Mouse (Mus musculus) MEL (cell line): ENCODE measurements around the gene Ndufa11. TPM values are rescaled to one million over a fixed set of nuclear protein-coding genes. Genes with fewer than 3 reads are reported as not detected.

Experiments used
- DNase-seq: peaks from one replicate; pipeline ENCODE4 v3.0.0; 2011; ENCODE audit warnings: low read depth, low spot score
- H3K27ac ChIP-seq: 2 replicates; pipeline ENCODE4 v1.5.1; 2012; ENCODE audit warnings: low read depth, mild to moderate bottlenecking, control low read depth, low read length, moderate library complexity; ENCODE audit not compliant: control insufficient read depth
- H3K27me3 ChIP-seq, 2 experiments: fragments of 150-350 bp in 1 of 2; sonication (generic) in 1 of 2; 2 replicates each; pipeline ENCODE4 v1.6.1; 2012; ENCODE audit warnings: low read length in 2 of 2, mild to moderate bottlenecking in 2 of 2, improper control_type of control experiment in 1 of 2, moderate library complexity in 1 of 2; ENCODE audit not compliant: insufficient read depth in 2 of 2, control insufficient read depth in 1 of 2
- H3K36me3 ChIP-seq, 2 experiments: 2 replicates each; pipeline ENCODE4 v1.6.1; 2012 to 2014; ENCODE audit warnings: low read length in 2 of 2, improper control_type of control experiment in 1 of 2, inconsistent platforms in 1 of 2, mild to moderate bottlenecking in 1 of 2; ENCODE audit not compliant: insufficient read depth in 2 of 2, control insufficient read depth in 1 of 2
- H3K4me1 ChIP-seq, 2 experiments: fragments of 150-350 bp in 1 of 2; sonication (generic) in 1 of 2; 2 replicates each; pipeline ENCODE4 v1.6.1; 2012; ENCODE audit warnings: low read length in 2 of 2, improper control_type of control experiment in 1 of 2, mild to moderate bottlenecking in 1 of 2; ENCODE audit not compliant: insufficient read depth in 2 of 2, control insufficient read depth in 1 of 2
- H3K4me3 ChIP-seq, 2 experiments: fragments of 150-350 bp in 1 of 2; sonication (generic) in 1 of 2; 2 replicates each; pipeline ENCODE4 v1.5.1; 2012; ENCODE audit warnings: low read depth in 2 of 2, low read length in 2 of 2, mild to moderate bottlenecking in 2 of 2, moderate library complexity in 2 of 2, control low read depth in 1 of 2, improper control_type of control experiment in 1 of 2; ENCODE audit not compliant: control insufficient read depth in 1 of 2, insufficient read depth in 1 of 2
- H3K79me2 ChIP-seq: 2 replicates; pipeline ENCODE4 v1.6.1; 2012; ENCODE audit warnings: mild to moderate bottlenecking, low read length, moderate library complexity; ENCODE audit not compliant: control insufficient read depth, poor library complexity, insufficient read depth
- H3K9ac ChIP-seq: 2 replicates; pipeline ENCODE4 v1.6.1; 2012; ENCODE audit warnings: low read depth, mild to moderate bottlenecking, control low read depth, low read length, moderate library complexity; ENCODE audit not compliant: control insufficient read depth, poor library complexity, severe bottlenecking
- H3K9me3 ChIP-seq: fragments of 150-350 bp; sonication (generic); replicated peaks from 2 replicates; pipeline ENCODE4 v1.6.1; 2012; ENCODE audit warnings: mild to moderate bottlenecking, low read length, improper control_type of control experiment, moderate library complexity; ENCODE audit not compliant: insufficient read depth
- BHLHE40 ChIP-seq: IDR thresholded peaks from 2 replicates; pipeline ENCODE4 v1.6.1; 2012; ENCODE audit warnings: low read depth, mild to moderate bottlenecking, inconsistent platforms, low read length, improper control_type of control experiment, borderline replicate concordance
- CHD1 ChIP-seq: IDR thresholded peaks from 2 replicates; pipeline ENCODE4 v1.6.1; 2012; ENCODE audit warnings: low read depth, mild to moderate bottlenecking, inconsistent platforms, low read length, improper control_type of control experiment
- CHD2 ChIP-seq: IDR thresholded peaks from 2 replicates; pipeline ENCODE4 v1.6.1; 2011; ENCODE audit warnings: low read length, improper control_type of control experiment
- CTCF ChIP-seq, 3 experiments: IDR thresholded peaks in 2 of 3; conservative IDR thresholded peaks in 1 of 3; 2 replicates each; pipeline ENCODE4 v1.5.1; 2011 to 2012; ENCODE audit warnings: low read length in 3 of 3, low read depth in 2 of 3, mild to moderate bottlenecking in 2 of 3, improper control_type of control experiment in 1 of 3, inconsistent platforms in 1 of 3, mixed read lengths in 1 of 3, moderate library complexity in 1 of 3; ENCODE audit not compliant: control insufficient read depth in 1 of 3, insufficient read depth in 1 of 3, poor library complexity in 1 of 3, severe bottlenecking in 1 of 3
- ELF1 ChIP-seq: IDR thresholded peaks from 2 replicates; pipeline ENCODE4 v1.6.1; 2014; ENCODE audit warnings: low read depth, mild to moderate bottlenecking, inconsistent platforms, low read length, improper control_type of control experiment, moderate library complexity
- EP300 ChIP-seq, 2 experiments: IDR thresholded peaks; 2 replicates each; pipeline ENCODE4 v1.6.1; 2011; ENCODE audit warnings: improper control_type of control experiment in 2 of 2, low read length in 2 of 2, low read depth in 1 of 2, mild to moderate bottlenecking in 1 of 2
- ETS1 ChIP-seq: IDR thresholded peaks from 2 replicates; pipeline ENCODE4 v1.6.1; 2012; ENCODE audit warnings: low read depth, mild to moderate bottlenecking, inconsistent platforms, low read length, improper control_type of control experiment, moderate library complexity
- GATA1 ChIP-seq: IDR thresholded peaks from 2 replicates; pipeline ENCODE4 v1.6.1; 2011; ENCODE audit warnings: low read depth, low read length, improper control_type of control experiment
- JUND ChIP-seq: IDR thresholded peaks from 2 replicates; pipeline ENCODE4 v1.6.1; 2011; ENCODE audit warnings: low read depth, mild to moderate bottlenecking, improper control_type of control experiment, low read length
- MAFK ChIP-seq: IDR thresholded peaks from 2 replicates; pipeline ENCODE4 v1.6.1; 2011; ENCODE audit warnings: low read depth, mild to moderate bottlenecking, low read length, improper control_type of control experiment, borderline replicate concordance
- MAZ ChIP-seq: IDR thresholded peaks from 2 replicates; pipeline ENCODE4 v1.6.1; 2012; ENCODE audit warnings: low read depth, mild to moderate bottlenecking, inconsistent platforms, low read length, improper control_type of control experiment
- MEF2A ChIP-seq: IDR thresholded peaks from 2 replicates; pipeline ENCODE4 v1.6.1; 2014; ENCODE audit warnings: low read depth, mild to moderate bottlenecking, inconsistent platforms, low read length, improper control_type of control experiment; ENCODE audit not compliant: poor library complexity, insufficient replicate concordance, severe bottlenecking; ENCODE audit errors: extremely low read depth
- MXI1 ChIP-seq: IDR thresholded peaks from 2 replicates; pipeline ENCODE4 v1.6.1; 2011; ENCODE audit warnings: mild to moderate bottlenecking, low read depth, low read length, improper control_type of control experiment
- MYB ChIP-seq: IDR thresholded peaks from 2 replicates; pipeline ENCODE4 v1.6.1; 2011; ENCODE audit warnings: mild to moderate bottlenecking, low read depth, low read length, improper control_type of control experiment
- NELFE ChIP-seq: IDR thresholded peaks from 2 replicates; pipeline ENCODE4 v1.6.1; 2011; ENCODE audit warnings: low read depth, low read length, improper control_type of control experiment
- NRF1 ChIP-seq: IDR thresholded peaks from 2 replicates; pipeline ENCODE4 v1.6.1; 2014; ENCODE audit warnings: low read depth, mild to moderate bottlenecking, inconsistent platforms, low read length, improper control_type of control experiment, moderate library complexity; ENCODE audit not compliant: poor library complexity, insufficient read depth, severe bottlenecking
- POLR2A ChIP-seq, 2 experiments: IDR thresholded peaks; 2 replicates each; pipeline ENCODE4 v1.6.1; 2011 to 2012; ENCODE audit warnings: low read length in 2 of 2, mild to moderate bottlenecking in 2 of 2, control low read depth in 1 of 2, improper control_type of control experiment in 1 of 2, low read depth in 1 of 2, moderate library complexity in 1 of 2; ENCODE audit not compliant: control insufficient read depth in 1 of 2, insufficient read depth in 1 of 2, poor library complexity in 1 of 2
- POLR2AphosphoS2 ChIP-seq: IDR thresholded peaks from 2 replicates; pipeline ENCODE4 v1.6.1; 2011; ENCODE audit warnings: low read length, improper control_type of control experiment
- POLR2AphosphoS5 ChIP-seq: IDR thresholded peaks from 2 replicates; pipeline ENCODE4 v1.6.1; 2012; ENCODE audit warnings: low read depth, borderline replicate concordance, mild to moderate bottlenecking, inconsistent platforms, low read length, moderate library complexity, mixed read lengths
- RAD21 ChIP-seq: IDR thresholded peaks from 2 replicates; pipeline ENCODE4 v1.6.1; 2011; ENCODE audit warnings: mild to moderate bottlenecking, low read depth, low read length, improper control_type of control experiment
- RCOR1 ChIP-seq: IDR thresholded peaks from 2 replicates; pipeline ENCODE4 v1.6.1; 2012; ENCODE audit warnings: low read depth, mild to moderate bottlenecking, inconsistent platforms, low read length, improper control_type of control experiment
- SIN3A ChIP-seq: IDR thresholded peaks from 2 replicates; pipeline ENCODE4 v1.6.1; 2012; ENCODE audit warnings: low read length, improper control_type of control experiment, inconsistent platforms
- TAL1 ChIP-seq: IDR thresholded peaks from 2 replicates; pipeline ENCODE4 v1.6.1; 2012; ENCODE audit warnings: mild to moderate bottlenecking, inconsistent platforms, low read length, moderate library complexity, mixed read lengths
- TBP ChIP-seq: IDR thresholded peaks from 2 replicates; pipeline ENCODE4 v1.8.0; 2011; ENCODE audit warnings: low read depth, low read length, improper control_type of control experiment
- TCF12 ChIP-seq: IDR thresholded peaks from 2 replicates; pipeline ENCODE4 v1.6.1; 2014; ENCODE audit warnings: low read depth, mild to moderate bottlenecking, inconsistent platforms, low read length, improper control_type of control experiment, moderate library complexity
- ZC3H11A ChIP-seq: IDR thresholded peaks from 2 replicates; pipeline ENCODE4 v1.6.1; 2012; ENCODE audit warnings: low read depth, mild to moderate bottlenecking, inconsistent platforms, low read length, improper control_type of control experiment
- polyA plus RNA-seq, 2 experiments: library from polyadenylated mRNA; stranded (reverse) in 1 of 2; unstranded in 1 of 2; fragments of >175 nt in 1 of 2; fragments of >200 nt in 1 of 2; gene quantifications; 2 replicates each; pipeline versions ENCODE4 v1.2.1 to v1.2.4; 2012; ENCODE audit warnings: low replicate concordance in 2 of 2, low read depth in 1 of 2; ENCODE audit not compliant: insufficient read length in 2 of 2, insufficient read depth in 1 of 2, missing spikeins in 1 of 2
- total RNA-seq: library from RNA; depleted of rRNA; stranded (reverse); fragments of 300-350 nt; gene quantifications from 2 replicates; pipeline ENCODE4 v1.2.3, GENCODE M21; 2012

The Ndufa11 gene
- total and polyA plus RNA-seq, 3 experiments: 249 to 351 TPM; not detected in 1

DNA sequence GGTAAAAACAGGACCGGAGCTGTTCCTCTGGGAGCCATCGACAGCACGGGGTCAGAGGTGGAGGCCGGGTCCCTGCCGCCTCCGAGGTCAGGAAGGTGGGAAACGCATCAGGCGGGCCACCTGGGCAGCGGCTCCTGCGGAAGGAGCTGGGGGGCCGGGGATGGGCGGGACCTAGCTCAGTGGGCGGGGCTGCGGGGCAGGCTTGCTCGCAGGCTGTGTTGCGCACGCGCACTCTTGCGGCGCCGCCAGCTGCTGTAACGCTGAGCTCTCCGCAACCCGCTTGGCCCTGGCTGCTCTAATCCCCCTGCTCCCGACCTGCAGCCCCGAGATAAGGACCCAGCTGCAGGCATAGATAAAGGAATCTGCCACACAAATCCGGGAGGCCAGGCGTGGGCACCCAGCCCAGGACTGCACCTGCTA, 44.4 kb downstream of the Ndufa11 start:
- Histone ChIP-seq H3K79me2 (peaks cover 14% of the 10 kb centered on the region), H3K27me3 (no peaks in the 10 kb centered on the region), H3K4me1 (peaks cover 0 to 31% of the 10 kb centered on the region in 2 experiments; a peak in 3 of 4 replicates), H3K36me3 (peaks cover 0 to 12% of the 10 kb centered on the region in 2 experiments; a peak in 2 of 4 replicates), H3K4me3 (peak overlapping the region; percentile 59 to 62), H3K9me3 (no peaks in the 10 kb centered on the region), H3K27ac (peak overlapping the region; percentile 42; the same call in 1 of the 2 replicates), H3K9ac (peak overlapping the region; percentile 65)
- DNase-seq: peak; percentile 98
- TF ChIP-seq BHLHE40: peak; percentile 63
- no peak for TF ChIP-seq JUND
- peak; percentile 86 to 98 for TF ChIP-seq EP300 (IDR thresholded peaks at IDR 0.05; ENCODE audit: low read depth in 1 of 2, low read length in 2 of 2)
- TF ChIP-seq ELF1: peak; percentile 43; the same call in 1 of the 2 replicates
- peak; percentile 90 for TF ChIP-seq NRF1
- peak; percentile 99 for TF ChIP-seq RCOR1
- TF ChIP-seq MAFK: peak; percentile 53; the same call in 1 of the 2 replicates
- TF ChIP-seq GATA1: peak; percentile 95
- TF ChIP-seq MEF2A: peak; percentile 52; the same call in 1 of the 2 replicates
- TF ChIP-seq NELFE: peak; percentile 30; the same call in 1 of the 2 replicates
- TF ChIP-seq MXI1: peak; percentile 32
- TF ChIP-seq CHD2: no peak
- peak; percentile 95 for TF ChIP-seq TAL1
- no peak for TF ChIP-seq ZC3H11A
- no peak for TF ChIP-seq RAD21
- TF ChIP-seq TCF12: peak; percentile 100
- TF ChIP-seq POLR2AphosphoS2: 0 out of 2 replicates have a peak, but pooled peaks have one; percentile 34
- peak; percentile 98 for TF ChIP-seq ETS1
- peak; percentile 51; the same call in 1 of the 2 replicates for TF ChIP-seq MYB
- TF ChIP-seq TBP: no peak; the same call in 1 of the 2 replicates
- peak; percentile 76; the same call in 1 of the 2 replicates for TF ChIP-seq MAZ
- no peak for TF ChIP-seq CTCF (IDR thresholded peaks at IDR 0.05 in 2 of 3, conservative IDR thresholded peaks at IDR 0.05 in 1 of 3; ENCODE audit: control insufficient read depth in 1 of 3, insufficient read depth in 1 of 3, low read depth in 2 of 3, low read length in 3 of 3, poor library complexity in 1 of 3, severe bottlenecking in 1 of 3)
- TF ChIP-seq POLR2AphosphoS5: no peak
- TF ChIP-seq CHD1: no peak
- TF ChIP-seq SIN3A: peak; percentile 58; the same call in 1 of the 2 replicates
- TF ChIP-seq POLR2A (IDR thresholded peaks at IDR 0.05; ENCODE audit: control insufficient read depth in 1 of 2, insufficient read depth in 1 of 2, low read depth in 1 of 2, low read length in 2 of 2, poor library complexity in 1 of 2): peak; percentile 21 to 36; a peak in 2 of 4 replicates
- TF ChIP-seq, all 39 proteins: peak for 18
